Comparison of ENCODE assay signal across 8 mouse cellular contexts in genomic region chr7:19360944-19361343, GRCm38 (mm10). TPM values are rescaled to one million over a fixed set of nuclear protein-coding genes. Genes with fewer than 3 reads are reported as not detected.
A peak's percentile ranks its signal among the peaks of the same experiment; 100 is the strongest.
DNase-seq lines count a peak whose midpoint lies in the region; ATAC-seq and TF ChIP-seq lines count a peak whose summit lies in the region.

No protein-coding gene starts in this region.

- H3K27me3 ChIP-seq in embryonic facial prominence, embryonic 14.5 days (replicated peaks; ENCODE audit: control insufficient read depth, insufficient read depth, low read length): no peaks in the 10 kb centered on the region
- peaks cover 10% of the 10 kb centered on the region for H3K27me3 ChIP-seq in limb, embryonic 13.5 days
- H3K27me3 ChIP-seq in midbrain, embryonic 15.5 days (replicated peaks): peaks cover 5% of the 10 kb centered on the region; the same call in 1 of the 2 replicates

- TF ChIP-seq POLR2A in bone marrow, adult 2 months (IDR thresholded peaks at IDR 0.05; ENCODE audit: borderline replicate concordance, control insufficient read depth, low read depth, low read length): no peak

- H3K4me1 ChIP-seq in bone marrow, adult 2 months (ENCODE audit: control insufficient read depth, insufficient read depth, low read length): peaks cover 2% of the 10 kb centered on the region; the same call in 1 of the 2 replicates
- peaks cover 8% of the 10 kb centered on the region; the same call in 1 of the 2 replicates for H3K4me1 ChIP-seq in embryonic facial prominence, embryonic 14.5 days (ENCODE audit: control insufficient read depth, insufficient read depth, low read length)
- H3K4me1 ChIP-seq in limb, embryonic 13.5 days: peaks cover 35% of the 10 kb centered on the region
- H3K4me1 ChIP-seq in midbrain, embryonic 15.5 days: peaks cover 34% of the 10 kb centered on the region

- TF ChIP-seq CTCF in bone marrow, adult 2 months (IDR thresholded peaks at IDR 0.05; ENCODE audit: control insufficient read depth, insufficient read depth, low read length): no peak

- peak overlapping the region; percentile 53 for H3K4me3 ChIP-seq in bone marrow, adult 2 months (replicated peaks; ENCODE audit: control insufficient read depth, low read depth, low read length)
- peak overlapping the region; percentile 72 for H3K4me3 ChIP-seq in embryonic facial prominence, embryonic 14.5 days (ENCODE audit: low read depth, low read length)
- H3K4me3 ChIP-seq in limb, embryonic 13.5 days: peak overlapping the region; percentile 71
- peak overlapping the region; percentile 74 for H3K4me3 ChIP-seq in midbrain, embryonic 15.5 days

- peak; percentile 93 for DNase-seq in 416B (ENCODE audit: low read depth)
- DNase-seq in embryonic facial prominence, embryonic 14.5 days (ENCODE audit: low spot score): peak; percentile 96
- peak; percentile 94 for DNase-seq in heart, adult 8-10 months (ENCODE audit: low spot score)
- DNase-seq in kidney, adult 9 months: peak; percentile 96
- peak; percentile 62 to 70 for DNase-seq in spleen, postnatal 14 days (ENCODE audit: low spot score in 2 of 2)

- peak; percentile 70 for ATAC-seq in embryonic facial prominence, embryonic 14.5 days (ENCODE audit: low read depth)
- ATAC-seq in limb, embryonic 13.5 days (ENCODE audit: low FRiP score, low read depth): peak; percentile 71
- peak; percentile 59 for ATAC-seq in midbrain, embryonic 15.5 days (replicated peaks)

- H3K9me3 ChIP-seq in embryonic facial prominence, embryonic 14.5 days (ENCODE audit: control insufficient read depth, low read length): no peaks in the 10 kb centered on the region
- no peaks in the 10 kb centered on the region for H3K9me3 ChIP-seq in limb, embryonic 13.5 days
- no peaks in the 10 kb centered on the region for H3K9me3 ChIP-seq in midbrain, embryonic 15.5 days

- H3K36me3 ChIP-seq in embryonic facial prominence, embryonic 14.5 days (ENCODE audit: control insufficient read depth, insufficient read depth, low read length): peaks cover 10% of the 10 kb centered on the region
- peaks cover 20% of the 10 kb centered on the region for H3K36me3 ChIP-seq in limb, embryonic 13.5 days
- H3K36me3 ChIP-seq in midbrain, embryonic 15.5 days (replicated peaks): peaks cover 8% of the 10 kb centered on the region; the same call in 1 of the 2 replicates

- no peak overlapping the region; the same call in 1 of the 2 replicates for H3K27ac ChIP-seq in bone marrow, adult 2 months (ENCODE audit: control insufficient read depth, insufficient read depth, low read depth, low read length, poor library complexity)
- H3K27ac ChIP-seq in embryonic facial prominence, embryonic 14.5 days (replicated peaks; ENCODE audit: low read depth, low read length): peak overlapping the region; percentile 75
- no peak overlapping the region for H3K27ac ChIP-seq in limb, embryonic 13.5 days
- H3K27ac ChIP-seq in midbrain, embryonic 15.5 days: 0 out of 2 replicates have a peak overlapping the region, but pooled peaks have one; percentile 7

- H3K9ac ChIP-seq in embryonic facial prominence, embryonic 14.5 days (ENCODE audit: low read depth, low read length): peak overlapping the region; percentile 75
- H3K9ac ChIP-seq in limb, embryonic 13.5 days: peak overlapping the region; percentile 65
- H3K9ac ChIP-seq in midbrain, embryonic 15.5 days: peak overlapping the region; percentile 42

- 2% methylated on average over 27 of the region's 27 CpGs for WGBS in bone marrow, adult 2 months
- WGBS in embryonic facial prominence, embryonic 14.5 days: 1% methylated on average over 21 of the region's 27 CpGs
- WGBS in limb, embryonic 13.5 days: under 1% methylated on average over 27 of the region's 27 CpGs
- under 1% methylated on average over 27 of the region's 27 CpGs for WGBS in midbrain, embryonic 15.5 days

- H3K4me2 ChIP-seq in embryonic facial prominence, embryonic 14.5 days (ENCODE audit: low read depth, low read length): peak overlapping the region; percentile 91
- H3K4me2 ChIP-seq in limb, embryonic 13.5 days (replicated peaks): peak overlapping the region; percentile 97
- peak overlapping the region; percentile 96 for H3K4me2 ChIP-seq in midbrain, embryonic 15.5 days

RNA-seq across cellular contexts. Expression of gene Ppp1r13l, which starts 1.4 kb away (rescaled TPM):
- 1.7 and 4.0 TPM in 2 replicates for polyA plus RNA-seq in bone marrow, adult 2 months (2011; ENCODE audit: insufficient read depth, insufficient read length, low replicate concordance, missing spikeins)
- polyA plus RNA-seq in embryonic facial prominence, embryonic 14.5 days (2014; fragmentation: Nextera tagmentation; extraction: Ambion mirVana): 11.2 and 11.6 TPM in 2 replicates
- total RNA-seq in heart, adult 8-10 months (2022): 10 to 100 TPM; 31.6 to 66.7 (median 47.6) TPM
- 9.0 and 9.6 TPM in 2 replicates for polyA plus RNA-seq in limb, embryonic 13.5 days (2015; fragmentation: Nextera tagmentation; extraction: Ambion mirVana)
- polyA plus RNA-seq in midbrain, embryonic 15.5 days (2015; fragmentation: Nextera tagmentation; extraction: Ambion mirVana): 2.1 and 2.5 TPM in 2 replicates

RNA-seq across cellular contexts. Expression of gene Cd3eap, which starts 1.7 kb away (rescaled TPM):
- polyA plus RNA-seq in bone marrow, adult 2 months (2011; ENCODE audit: insufficient read depth, insufficient read length, low replicate concordance, missing spikeins): 11.7 and 13.7 TPM in 2 replicates
- polyA plus RNA-seq in embryonic facial prominence, embryonic 14.5 days (2014; fragmentation: Nextera tagmentation; extraction: Ambion mirVana): 18.8 and 21.6 TPM in 2 replicates
- total RNA-seq in heart, adult 8-10 months (2022): 10 to 100 TPM in 1 of 4 experiments, 1 to 10 TPM in 3; 8.8 to 12.7 (median 9.4) TPM
- polyA plus RNA-seq in limb, embryonic 13.5 days (2015; fragmentation: Nextera tagmentation; extraction: Ambion mirVana): 29.9 and 31.8 TPM in 2 replicates
- 22.0 and 25.1 TPM in 2 replicates for polyA plus RNA-seq in midbrain, embryonic 15.5 days (2015; fragmentation: Nextera tagmentation; extraction: Ambion mirVana)

RNA-seq across cellular contexts. Expression of gene Ercc1, which starts 16.4 kb away (rescaled TPM):
- polyA plus RNA-seq in bone marrow, adult 2 months (2011; ENCODE audit: insufficient read depth, insufficient read length, low replicate concordance, missing spikeins): 19.2 and 31.3 TPM in 2 replicates
- polyA plus RNA-seq in embryonic facial prominence, embryonic 14.5 days (2014; fragmentation: Nextera tagmentation; extraction: Ambion mirVana): 64.0 and 75.1 TPM in 2 replicates
- 10 to 100 TPM; 39.8 to 46.9 (median 44.4) TPM for total RNA-seq in heart, adult 8-10 months (2022)
- 89.1 and 96.4 TPM in 2 replicates for polyA plus RNA-seq in limb, embryonic 13.5 days (2015; fragmentation: Nextera tagmentation; extraction: Ambion mirVana)
- polyA plus RNA-seq in midbrain, embryonic 15.5 days (2015; fragmentation: Nextera tagmentation; extraction: Ambion mirVana): 80.2 and 83.3 TPM in 2 replicates

RNA-seq across cellular contexts. Expression of gene Ercc2, which starts 20.9 kb away (rescaled TPM):
- 17.9 and 31.9 TPM in 2 replicates for polyA plus RNA-seq in bone marrow, adult 2 months (2011; ENCODE audit: insufficient read depth, insufficient read length, low replicate concordance, missing spikeins)
- polyA plus RNA-seq in embryonic facial prominence, embryonic 14.5 days (2014; fragmentation: Nextera tagmentation; extraction: Ambion mirVana): 10.9 and 14.7 TPM in 2 replicates
- 10 to 100 TPM; 11.2 to 14.5 (median 13.2) TPM for total RNA-seq in heart, adult 8-10 months (2022)
- 18.2 and 18.3 TPM in 2 replicates for polyA plus RNA-seq in limb, embryonic 13.5 days (2015; fragmentation: Nextera tagmentation; extraction: Ambion mirVana)
- 29.7 and 33.0 TPM in 2 replicates for polyA plus RNA-seq in midbrain, embryonic 15.5 days (2015; fragmentation: Nextera tagmentation; extraction: Ambion mirVana)

RNA-seq across cellular contexts. Expression of gene Klc3, which starts 43.0 kb away (rescaled TPM):
- polyA plus RNA-seq in bone marrow, adult 2 months (2011; ENCODE audit: insufficient read depth, insufficient read length, low replicate concordance, missing spikeins): 1.6 and 1.9 TPM in 2 replicates
- 10.2 and 15.3 TPM in 2 replicates for polyA plus RNA-seq in embryonic facial prominence, embryonic 14.5 days (2014; fragmentation: Nextera tagmentation; extraction: Ambion mirVana)
- total RNA-seq in heart, adult 8-10 months (2022): 1 to 10 TPM in 1 of 4 experiments, under 1 TPM in 2, not detected in 1; 0.60 to 1.2 (median 0.75) TPM
- 8.3 and 8.6 TPM in 2 replicates for polyA plus RNA-seq in limb, embryonic 13.5 days (2015; fragmentation: Nextera tagmentation; extraction: Ambion mirVana)
- 1.4 and 1.5 TPM in 2 replicates for polyA plus RNA-seq in midbrain, embryonic 15.5 days (2015; fragmentation: Nextera tagmentation; extraction: Ambion mirVana)

Comparison
In these comparisons a context has a peak if more than half of its experiments do, and no peak if none do; other contexts are left out.
1. H3K27ac ChIP-seq: peak in embryonic facial prominence, embryonic 14.5 days (single experiment) and midbrain, embryonic 15.5 days (single experiment); none in bone marrow, adult 2 months (single experiment) and limb, embryonic 13.5 days (single experiment).
2. Peak in every context shown above with its lines, with median percentiles within 50 percentile points of each other: DNase-seq, H3K4me3 ChIP-seq, ATAC-seq, H3K4me2 ChIP-seq and H3K9ac ChIP-seq.